Comparison of ENCODE assay signal across 13 mouse cellular contexts in the genomic region with DNA sequence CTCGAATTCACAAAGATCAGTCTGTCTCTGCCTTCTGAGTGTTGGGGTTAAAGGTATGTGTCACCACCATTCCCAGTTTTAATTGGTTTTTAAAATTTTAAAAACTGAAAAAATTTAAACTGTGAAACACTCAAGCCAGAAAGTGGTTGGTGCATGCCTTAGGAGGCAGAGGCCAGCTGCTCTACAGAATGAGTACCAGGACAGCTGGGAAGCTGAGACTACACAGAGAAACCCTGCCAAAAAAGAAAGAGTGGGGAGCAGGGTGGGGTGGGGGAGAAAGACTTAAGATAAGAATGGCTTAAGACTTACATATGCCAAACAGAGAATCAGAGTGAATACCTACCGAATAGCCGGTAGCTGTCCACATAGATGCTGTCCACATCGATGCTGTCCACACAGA.
"Had no signal": no experiment of that assay in that cellular context is flagged by ENCODE, and none has a peak within 500 bp of the region (broad histone marks: within the 10 kb centered on the region; RNA-seq: fewer than 3 reads in every experiment).

No protein-coding gene starts in this region.

- H3K27ac ChIP-seq: limb, embryonic 12.5 days; lung, embryonic 15.5 days; macrophage; midbrain, embryonic 15.5 days; neural tube, embryonic 13.5 days had no signal

- ATAC-seq: midbrain, embryonic 15.5 days had no signal

- H3K4me3 ChIP-seq: kidney, embryonic 15.5 days; limb, embryonic 12.5 days; liver, embryonic 13.5 days; lung, embryonic 15.5 days; megakaryocyte, embryonic 14.5 days; midbrain, embryonic 15.5 days; neural tube, embryonic 13.5 days had no signal

- H3K4me2 ChIP-seq: kidney, embryonic 15.5 days; limb, embryonic 12.5 days; liver, embryonic 13.5 days; lung, embryonic 15.5 days; midbrain, embryonic 11.5 days; midbrain, embryonic 15.5 days; neural tube, embryonic 13.5 days had no signal

- H3K36me3 ChIP-seq: limb, embryonic 12.5 days; liver, embryonic 13.5 days; midbrain, embryonic 15.5 days; neural tube, embryonic 13.5 days had no signal

- H3K9ac ChIP-seq: kidney, embryonic 15.5 days; limb, embryonic 12.5 days; liver, embryonic 13.5 days; liver, postnatal 0 days; lung, embryonic 15.5 days; midbrain, embryonic 15.5 days; neural tube, embryonic 13.5 days had no signal

- DNase-seq: layer of hippocampus, adult 9-11 months; liver, embryonic 13.5 days; lung, postnatal 14 days; right cerebral cortex, postnatal 14 days had no signal

- H3K27me3 ChIP-seq: kidney, embryonic 15.5 days; limb, embryonic 12.5 days; liver, embryonic 13.5 days; lung, embryonic 15.5 days; midbrain, embryonic 15.5 days; neural tube, embryonic 13.5 days had no signal

- H3K9me3 ChIP-seq: kidney, embryonic 15.5 days; limb, embryonic 12.5 days; liver, embryonic 13.5 days; lung, embryonic 15.5 days; megakaryocyte, embryonic 14.5 days; midbrain, embryonic 15.5 days; neural tube, embryonic 13.5 days had no signal

- H3K4me1 ChIP-seq: midbrain, embryonic 15.5 days had no signal
